Mouse (Mus musculus) adrenal gland, adult 8-10 months (tissue): ENCODE measurements around the gene Utp11. TPM values are rescaled to one million over a fixed set of nuclear protein-coding genes. Genes with fewer than 3 reads are reported as not detected.

Experiments used
- DNase-seq: peaks from one replicate; pipeline ENCODE4 v3.0.0; 2022
- microRNA-seq, 2 experiments: library from miRNA; unstranded; fragments of <30 nt; microRNA quantifications; one replicate each; pipeline ENCODE4 v1.2.0; 2022
- total RNA-seq, 4 experiments: library from RNA; stranded (reverse); gene quantifications; 2 replicates each; pipeline ENCODE4 v1.2.4; 2022

Utp11 gene
- total RNA-seq, 4 experiments from 2014 or later = 31.2 to 40.7 (median 34.4) TPM

- no peak for DNase-seq
Observed at GRCm38 (mm10) chr4:124631456-124631855, 61.9 kb downstream of the Utp11 start.

Small RNA genes lying within 50 kb of the gene (microRNA-seq; reads per million reads assigned to microRNA genes)
- gene Gm24721 (0 reads per million in 2 experiments), gene Mir697 (0 reads per million in 2 experiments)

Other genes starting within 250 kb of the Utp11 start
- not detected for gene 3100002H09Rik, start 82.8 kb downstream of the Utp11 start, total RNA-seq
- gene Pou3f1, start 36.8 kb downstream of the Utp11 start, total RNA-seq = under 1 TPM; 0.06 to 0.15 (median 0.11) TPM
- gene Fhl3, start 7.1 kb upstream of the Utp11 start, total RNA-seq = 10 to 100 TPM in 2 of 4 experiments, 1 to 10 TPM in 2; 5.5 to 12.8 (median 8.9) TPM
- gene Sf3a3, start 21.2 kb upstream of the Utp11 start, total RNA-seq = 10 to 100 TPM; 33.5 to 42.5 (median 37.2) TPM
- 10 to 100 TPM; 24.9 to 36.2 (median 29.7) TPM for gene Inpp5b, start 48.2 kb upstream of the Utp11 start, total RNA-seq
- gene Mtf1, start 108.5 kb upstream of the Utp11 start, total RNA-seq = 10 to 100 TPM; 24.8 to 33.8 (median 28.5) TPM
- gene Yrdc, start 157.1 kb upstream of the Utp11 start, total RNA-seq = 10 to 100 TPM; 40.9 to 53.4 (median 43.2) TPM
- gene 1110065P20Rik, start 157.6 kb upstream of the Utp11 start, total RNA-seq = 10 to 100 TPM; 45.1 to 51.4 (median 49.2) TPM
- 1 to 10 TPM; 6.4 to 7.2 (median 6.8) TPM for gene Maneal, start 168.6 kb upstream of the Utp11 start, total RNA-seq
- 1 to 10 TPM; 2.9 to 4.3 (median 3.8) TPM for gene Epha10, start 187.3 kb upstream of the Utp11 start, total RNA-seq
- 10 to 100 TPM; 13.8 to 22.7 (median 21.0) TPM for gene 9930104L06Rik, start 243.4 kb upstream of the Utp11 start, total RNA-seq
- gene Cdca8, start 245.7 kb upstream of the Utp11 start, total RNA-seq = 1 to 10 TPM; 1.9 to 3.2 (median 2.2) TPM